Mouse (Mus musculus): ENCODE results near the gene Maml3.

Maml3 gene

GRCm38 (mm10) chr3:51742405-51742804 is 362.5 kb downstream of the Maml3 start:
- DNase-seq (ENCODE audit: low spot score): no peak

- DNase-seq (ENCODE audit: low spot score): no peak
Measured at GRCm38 (mm10) chr3:51741824-51742223, 363.1 kb downstream of the Maml3 start.

GRCm38 (mm10) chr3:51739835-51740112 is 365.1 kb downstream of the Maml3 start:
- no peak for DNase-seq (ENCODE audit: low spot score)

- DNase-seq (ENCODE audit: low spot score): no peak
Measured at GRCm38 (mm10) chr3:51739049-51739834, 365.6 kb downstream of the Maml3 start.

- no peak for DNase-seq (ENCODE audit: low spot score)
Measured at GRCm38 (mm10) chr3:51733685-51734084, 371.2 kb downstream of the Maml3 start.

- DNase-seq (ENCODE audit: low spot score): no peak
Measured at GRCm38 (mm10) chr3:51731949-51732636, 372.8 kb downstream of the Maml3 start.

GRCm38 (mm10) chr3:51730662-51731061 is 374.2 kb downstream of the Maml3 start:
- DNase-seq (ENCODE audit: low spot score): no peak

- DNase-seq (ENCODE audit: low spot score): no peak
Measured at GRCm38 (mm10) chr3:51729109-51729918, 375.6 kb downstream of the Maml3 start.

- DNase-seq (ENCODE audit: low spot score): no peak
Measured at GRCm38 (mm10) chr3:51728456-51728855, 376.4 kb downstream of the Maml3 start.

- DNase-seq (ENCODE audit: low spot score): no peak
Measured at GRCm38 (mm10) chr3:51727968-51728367, 376.9 kb downstream of the Maml3 start.

GRCm38 (mm10) chr3:51727487-51727886 is 377.4 kb downstream of the Maml3 start:
- no peak for DNase-seq (ENCODE audit: low spot score)

GRCm38 (mm10) chr3:51726257-51726656 is 378.6 kb downstream of the Maml3 start:
- DNase-seq (ENCODE audit: low spot score): no peak

- no peak for DNase-seq (ENCODE audit: low spot score)
Measured at GRCm38 (mm10) chr3:51719982-51720381, 384.9 kb downstream of the Maml3 start.

GRCm38 (mm10) chr3:51719373-51719772 is 385.5 kb downstream of the Maml3 start:
- DNase-seq (ENCODE audit: low spot score): no peak

- no peak for DNase-seq (ENCODE audit: low spot score)
Measured at GRCm38 (mm10) chr3:51717909-51718308, 387.0 kb downstream of the Maml3 start.

GRCm38 (mm10) chr3:51717455-51717854 is 387.4 kb downstream of the Maml3 start:
- DNase-seq (ENCODE audit: low spot score): no peak

GRCm38 (mm10) chr3:51714469-51714868 is 390.4 kb downstream of the Maml3 start:
- DNase-seq (ENCODE audit: low spot score): no peak

- no peak for DNase-seq (ENCODE audit: low spot score)
Measured at GRCm38 (mm10) chr3:51713233-51713632, 391.6 kb downstream of the Maml3 start.

- DNase-seq (ENCODE audit: low spot score): no peak
Measured at GRCm38 (mm10) chr3:51712382-51712781, 392.5 kb downstream of the Maml3 start.

GRCm38 (mm10) chr3:51708746-51709411 is 396.0 kb downstream of the Maml3 start:
- DNase-seq (ENCODE audit: low spot score): peak; percentile 32

GRCm38 (mm10) chr3:51708375-51708745 is 396.5 kb downstream of the Maml3 start:
- no peak for DNase-seq (ENCODE audit: low spot score)

- DNase-seq (ENCODE audit: low spot score): no peak
Measured at GRCm38 (mm10) chr3:51705220-51705619, 399.7 kb downstream of the Maml3 start.

All from spleen, adult 12 weeks (tissue).